Mouse (Mus musculus) ES-E14 (cell line): ENCODE measurements at regions not wholly inside any gene's neighbourhood (a gene's known extent, or its start where the extent isn't known, plus 50 kb on each side); places are given as distances from the start of the nearest gene placed in this dataset.

Experiments
- DNase-seq: peaks from one replicate; pipeline ENCODE4 v3.0.0-alpha.2; 2013; ENCODE audit warnings: low read depth, low spot score
- H3K27ac ChIP-seq: 2 replicates; pipeline ENCODE4 v1.5.1; 2012; ENCODE audit warnings: low read depth, mild to moderate bottlenecking, low read length, moderate library complexity, mixed read lengths; ENCODE audit not compliant: poor library complexity, insufficient read depth, severe bottlenecking
- H3K36me3 ChIP-seq: 2 replicates; pipeline ENCODE4 v1.6.1; 2012; ENCODE audit warnings: mild to moderate bottlenecking, low read length, moderate library complexity, mixed read lengths; ENCODE audit not compliant: control insufficient read depth, poor library complexity, insufficient read depth, severe bottlenecking
- H3K4me1 ChIP-seq, 2 experiments: fragments of 150-350 bp in 1 of 2; sonication (generic) in 1 of 2; 2 replicates each; pipeline ENCODE4 v1.6.1; 2012; ENCODE audit warnings: low read length in 2 of 2, mild to moderate bottlenecking in 1 of 2, mixed read lengths in 1 of 2; ENCODE audit not compliant: control insufficient read depth in 2 of 2, insufficient read depth in 2 of 2, poor library complexity in 1 of 2
- H3K4me3 ChIP-seq, 2 experiments: fragments of 150-350 bp in 1 of 2; sonication (generic) in 1 of 2; 2 replicates each; pipeline ENCODE4 v1.5.1; 2012; ENCODE audit warnings: low read length in 2 of 2, low read depth in 1 of 2, mild to moderate bottlenecking in 1 of 2, mixed read lengths in 1 of 2; ENCODE audit not compliant: insufficient read depth in 1 of 2, poor library complexity in 1 of 2, severe bottlenecking in 1 of 2
- H3K9ac ChIP-seq: 2 replicates; pipeline ENCODE4 v1.6.1; 2012; ENCODE audit warnings: low read depth, mild to moderate bottlenecking, low read length, mixed read lengths; ENCODE audit not compliant: poor library complexity, insufficient read depth, severe bottlenecking
- H3K9me3 ChIP-seq: fragments of 150-350 bp; sonication (generic); 2 replicates; pipeline ENCODE4 v1.6.1; 2012; ENCODE audit warnings: low read depth, mild to moderate bottlenecking, low read length; ENCODE audit not compliant: control insufficient read depth, insufficient read depth
- CHD2 ChIP-seq: IDR thresholded peaks from 2 replicates; pipeline ENCODE4 v1.6.1; 2014; ENCODE audit warnings: mild to moderate bottlenecking, low read depth, low read length, inconsistent platforms
- HCFC1 ChIP-seq: IDR thresholded peaks from 2 replicates; pipeline ENCODE4 v1.6.1; 2012; ENCODE audit warnings: low read length, inconsistent platforms, borderline replicate concordance; ENCODE audit not compliant: insufficient read depth
- MAFK ChIP-seq: IDR thresholded peaks from 2 replicates; pipeline ENCODE4 v1.6.1; 2014; ENCODE audit warnings: mild to moderate bottlenecking, low read depth, low read length, inconsistent platforms; ENCODE audit not compliant: insufficient read depth
- ZC3H11A ChIP-seq: IDR thresholded peaks from 2 replicates; pipeline ENCODE4 v1.6.1; 2012; ENCODE audit warnings: low read depth, mild to moderate bottlenecking, inconsistent platforms, low read length, borderline replicate concordance
- ZNF384 ChIP-seq: IDR thresholded peaks from 2 replicates; pipeline ENCODE4 v1.6.1; 2012; ENCODE audit warnings: low read depth, low read length, inconsistent platforms
- in situ Hi-C, 2 experiments: fragments of 600-800 bp; cut with MboI; formaldehyde crosslinking; loops; one replicate each; pipeline ENCODE4 v1.15.1; 2025; ENCODE audit warnings: low sequenced_read_pairs in 2 of 2, inconsistent platforms in 1 of 2; ENCODE audit not compliant: unreplicated experiment in 2 of 2

DNA sequence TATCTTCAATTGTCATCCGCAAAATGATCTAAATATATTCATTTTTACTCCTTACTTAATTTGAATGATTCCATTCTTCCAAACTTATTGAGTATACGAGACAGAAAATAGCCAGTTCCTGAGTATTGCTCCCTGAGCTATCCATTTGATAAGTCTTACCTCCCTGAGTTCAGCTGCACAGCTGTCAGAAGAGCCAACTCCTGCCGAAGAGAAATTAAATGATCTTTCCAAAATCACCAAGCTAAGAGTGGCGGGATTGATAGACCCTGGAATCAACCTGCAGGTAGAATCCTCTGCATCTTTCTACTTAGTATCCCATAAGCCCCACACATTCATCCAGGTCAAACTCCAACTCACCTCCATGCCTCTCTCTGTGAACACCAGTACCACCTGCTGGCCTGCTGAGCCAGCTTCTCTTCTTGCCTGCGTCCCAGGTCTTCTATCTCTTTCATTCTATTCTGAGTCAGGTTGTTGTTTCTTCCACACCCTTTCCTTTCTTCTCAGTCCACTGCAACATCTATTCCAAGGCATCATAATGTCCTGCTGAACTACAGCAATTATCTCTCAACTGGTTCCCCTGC is 124.2 kb downstream of the Cpeb2 start:
- Histone ChIP-seq H3K9me3 (0 out of 2 replicates have a peak, but pooled peaks cover 2% of the 10 kb centered on the region), H3K9ac (no peak overlapping the region), H3K4me1 (peaks cover 4 to 11% of the 10 kb centered on the region in 2 experiments; a peak in 2 of 4 replicates), H3K36me3 (no peaks in the 10 kb centered on the region), H3K27ac (no peak overlapping the region), H3K4me3 (no peak overlapping the region)
- DNase-seq = no peak
- TF ChIP-seq MAFK = no peak
- in situ Hi-C loops = no loop called here

DNA sequence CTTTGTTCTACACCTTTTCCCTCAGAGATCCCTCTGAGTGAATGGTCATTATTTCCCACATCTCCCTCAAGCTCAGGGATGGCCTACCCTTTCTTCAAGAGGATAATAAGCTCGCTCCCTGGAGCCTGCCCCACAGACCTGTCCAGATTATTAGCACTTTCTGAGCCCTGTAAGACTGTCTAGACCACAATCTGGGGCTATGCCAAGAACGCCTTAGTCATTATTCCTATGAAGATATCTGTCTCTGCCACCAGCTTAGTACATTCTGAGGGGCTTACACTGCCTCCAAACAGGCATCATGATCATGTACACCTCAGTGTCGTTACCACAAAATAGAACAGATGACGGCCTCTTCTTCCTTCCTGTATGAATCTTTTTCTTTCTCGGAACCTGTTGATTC is 124.9 kb downstream of the Cpeb2 start:
- no peak for DNase-seq
- H3K9ac ChIP-seq = no peak overlapping the region
- no peak overlapping the region for H3K4me3 ChIP-seq
- H3K36me3 ChIP-seq = no peaks in the 10 kb centered on the region
- in situ Hi-C loops = no loop called here
- H3K27ac ChIP-seq = no peak overlapping the region
- 0 out of 2 replicates have a peak, but pooled peaks cover 2% of the 10 kb centered on the region for H3K9me3 ChIP-seq
- peaks cover 4 to 11% of the 10 kb centered on the region in 2 experiments; a peak in 2 of 4 replicates for H3K4me1 ChIP-seq
- TF ChIP-seq ZC3H11A (no peak), HCFC1 (no peak), ZNF384 (no peak), MAFK (no peak), CHD2 (no peak)

DNA sequence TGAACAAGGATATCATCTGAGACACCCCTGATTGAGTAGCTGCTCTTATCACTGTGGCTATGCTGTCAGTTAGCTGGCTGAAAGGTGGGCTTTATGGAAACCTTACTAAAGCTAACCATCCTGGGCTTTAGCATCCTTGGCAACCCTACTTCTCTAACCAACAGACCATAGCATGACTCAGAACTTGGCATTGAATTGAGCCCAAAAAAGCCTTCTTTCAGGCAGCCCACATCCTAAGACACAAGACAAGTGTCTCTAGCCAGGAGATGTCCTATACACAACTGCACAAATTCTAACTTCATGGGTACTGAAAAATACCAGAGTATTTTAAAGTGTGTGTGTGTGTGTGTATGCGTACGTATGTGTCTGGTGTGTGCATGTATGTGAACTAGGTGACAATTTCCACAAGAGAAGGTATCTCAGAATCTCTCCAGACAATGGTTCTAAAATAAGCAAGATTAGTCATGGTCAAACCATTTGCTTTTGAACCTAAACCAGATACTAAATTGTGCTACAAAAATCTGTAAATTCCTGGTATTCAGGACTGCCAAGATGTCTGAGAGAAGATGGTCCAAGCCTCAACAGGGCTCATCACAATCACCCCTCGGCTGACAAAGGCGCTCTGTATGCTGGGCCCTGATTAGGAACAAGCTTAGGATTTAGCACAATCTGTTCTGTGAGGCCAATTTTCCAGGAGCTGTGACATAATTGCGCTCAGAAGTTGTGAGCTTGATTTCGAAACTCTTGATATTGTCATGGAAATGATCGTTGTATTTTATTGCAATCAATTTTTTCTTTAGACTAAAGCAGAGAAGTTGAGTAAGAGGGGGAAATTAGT is 126.2 kb downstream of the Cpeb2 start:
- H3K4me1 ChIP-seq = peaks cover 4 to 11% of the 10 kb centered on the region in 2 experiments; a peak in 2 of 4 replicates
- DNase-seq = no peak
- H3K27ac ChIP-seq = no peak overlapping the region
- in situ Hi-C loops = no loop called here
- no peaks in the 10 kb centered on the region for H3K36me3 ChIP-seq
- no peaks in the 10 kb centered on the region for H3K9me3 ChIP-seq
- no peak overlapping the region for H3K9ac ChIP-seq
- no peak overlapping the region for H3K4me3 ChIP-seq
- TF ChIP-seq HCFC1 = no peak
- TF ChIP-seq ZC3H11A = no peak
- no peak for TF ChIP-seq ZNF384
- TF ChIP-seq CHD2 = no peak
- no peak for TF ChIP-seq MAFK

DNA sequence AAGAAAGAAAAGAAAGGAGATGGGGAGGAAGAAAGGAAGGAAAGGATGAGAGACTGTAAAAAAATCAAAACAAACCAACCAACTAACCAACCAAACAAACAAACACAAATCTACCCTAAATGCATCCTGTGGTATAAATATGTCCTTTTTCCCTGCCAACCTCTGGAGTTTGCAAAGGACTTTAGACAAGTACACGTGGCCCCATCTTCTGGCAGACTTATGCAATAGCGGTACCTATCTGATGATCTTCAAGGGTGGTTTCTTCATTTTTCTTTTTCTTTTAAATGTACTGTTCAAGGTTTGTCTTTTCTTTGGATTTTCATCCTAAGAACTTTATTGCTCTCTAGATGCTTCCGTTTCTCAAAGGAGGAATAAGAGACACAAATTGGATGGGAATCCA is 127.3 kb downstream of the Cpeb2 start:
- peaks cover 4 to 6% of the 10 kb centered on the region in 2 experiments; a peak in 1 of 4 replicates for H3K4me1 ChIP-seq
- DNase-seq = peak; percentile 19

More for the DNA sequence above, 127.3 kb downstream of the Cpeb2 start:
- in situ Hi-C loops = no loop called here
- no peak overlapping the region for H3K9ac ChIP-seq
- no peak overlapping the region for H3K4me3 ChIP-seq
- TF ChIP-seq ZC3H11A (0 out of 2 replicates have a peak, but pooled peaks have one; percentile 28), ZNF384 (no peak), CHD2 (no peak), MAFK (no peak)
- H3K36me3 ChIP-seq = no peaks in the 10 kb centered on the region
- H3K9me3 ChIP-seq = no peaks in the 10 kb centered on the region
- no peak overlapping the region for H3K27ac ChIP-seq
